8 mouse cellular contexts compared by ENCODE assay signal in the genomic region with DNA sequence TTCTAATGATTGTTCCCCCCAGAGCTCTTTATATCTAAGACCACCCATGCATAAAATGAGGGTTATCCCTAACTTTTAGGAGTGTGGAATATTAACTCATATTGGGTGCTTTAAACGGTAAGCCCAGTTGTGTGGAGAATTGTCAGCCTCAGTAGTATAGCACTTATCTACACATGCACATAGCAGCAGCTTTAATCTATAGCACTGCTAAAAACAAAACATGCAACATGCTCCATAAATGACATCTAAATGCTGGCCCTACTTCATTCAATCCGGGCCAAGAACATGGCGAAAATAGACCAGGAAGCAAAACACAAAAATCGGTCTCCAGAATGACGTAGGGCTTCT. TPM values are rescaled to one million over a fixed set of nuclear protein-coding genes. Genes with fewer than 3 reads are reported as not detected.
DNase-seq lines count a peak whose midpoint lies in the region; ATAC-seq and TF ChIP-seq lines count a peak whose summit lies in the region.

No protein-coding gene starts in this region.

- no peaks in the 10 kb centered on the region for H3K27me3 ChIP-seq in heart, embryonic 15.5 days
- no peaks in the 10 kb centered on the region for H3K27me3 ChIP-seq in G1E (ENCODE audit: insufficient read depth, low read length)
- no peaks in the 10 kb centered on the region for H3K27me3 ChIP-seq in forebrain, postnatal 0 days (ENCODE audit: insufficient read depth, low read length)

- H3K4me3 ChIP-seq in heart, embryonic 15.5 days, result peak overlapping the region; percentile 65
- H3K4me3 ChIP-seq in G1E (ENCODE audit: low read depth, low read length) (peak overlapping the region; percentile 89), macrophage (ENCODE audit: inconsistent target) (peak overlapping the region; percentile 93)
- peak overlapping the region; percentile 85 for H3K4me3 ChIP-seq in forebrain, postnatal 0 days (ENCODE audit: low read depth, low read length)

- WGBS in heart, embryonic 15.5 days, result under 1% methylated on average over 5 of the region's 5 CpGs
- WGBS in forebrain, postnatal 0 days, result 2% methylated on average over 5 of the region's 5 CpGs
- WGBS in macrophage (ENCODE audit: missing documents), result 0% methylated on average over 5 of the region's 5 CpGs

- peaks cover 29% of the 10 kb centered on the region for H3K4me1 ChIP-seq in heart, embryonic 15.5 days (replicated peaks)
- H3K4me1 ChIP-seq in G1E (ENCODE audit: insufficient read depth, low read depth, low read length), result peaks cover 49% of the 10 kb centered on the region
- peaks cover 12% of the 10 kb centered on the region for H3K4me1 ChIP-seq in forebrain, postnatal 0 days (ENCODE audit: insufficient read depth)

- peaks cover 39% of the 10 kb centered on the region for H3K79me2 ChIP-seq in macrophage (ENCODE audit: inconsistent target)

- no peak for ATAC-seq in heart, embryonic 15.5 days (replicated peaks; ENCODE audit: insufficient number of reproducible peaks, insufficient read depth, low FRiP score, low read depth)
- no peak for ATAC-seq in G1E (ENCODE audit: extremely low read depth, insufficient number of reproducible peaks, low FRiP score, poor library complexity, severe bottlenecking)
- no peak for ATAC-seq in forebrain, postnatal 0 days

- peak overlapping the region; percentile 84 for H3K9ac ChIP-seq in heart, embryonic 15.5 days
- peak overlapping the region; percentile 84 for H3K9ac ChIP-seq in forebrain, postnatal 0 days

- peak overlapping the region; percentile 95 for H3K27ac ChIP-seq in heart, embryonic 15.5 days
- H3K27ac ChIP-seq in forebrain, postnatal 0 days (ENCODE audit: low read depth, low read length), result peak overlapping the region; percentile 99
- H3K27ac ChIP-seq in macrophage, result peak overlapping the region; percentile 81

- H3K4me2 ChIP-seq in heart, embryonic 15.5 days, result peak overlapping the region; percentile 61
- peak overlapping the region; percentile 55 for H3K4me2 ChIP-seq in forebrain, postnatal 0 days (ENCODE audit: low read depth)

- intact Hi-C loops in heart, postnatal 36 days (cut with DNase I), result loop anchor here (5.0 kb wide), 1 partner anchor 100 kb away; the partner anchor contains the start of gene Hnrnpul2

- no peak for TF ChIP-seq CTCF in G1E (IDR thresholded peaks at IDR 0.05; ENCODE audit: low read depth, low read length)
- TF ChIP-seq CTCF in forebrain, postnatal 0 days (IDR thresholded peaks at IDR 0.05; ENCODE audit: low read depth), result no peak

- H3K36me3 ChIP-seq in heart, embryonic 15.5 days, result peaks cover 28% of the 10 kb centered on the region
- peaks cover 45% of the 10 kb centered on the region for H3K36me3 ChIP-seq in G1E (replicated peaks)
- H3K36me3 ChIP-seq in forebrain, postnatal 0 days (ENCODE audit: insufficient read depth), result peaks cover 23% of the 10 kb centered on the region
- peaks cover 23% of the 10 kb centered on the region for H3K36me3 ChIP-seq in macrophage (ENCODE audit: inconsistent target)

- DNase-seq in heart, postnatal 36 days, result no peak
- no peak for DNase-seq in G1E (ENCODE audit: low spot score)
- DNase-seq in forebrain, postnatal 0 days, result no peak
- DNase-seq in left cerebral cortex, adult 8-10 months (ENCODE audit: low spot score in 2 of 2), result no peak
- no peak for DNase-seq in left cerebral cortex, adult 11 months (ENCODE audit: low spot score)
- no peak for DNase-seq in thymus, postnatal 0 days (ENCODE audit: low spot score)

- no peaks in the 10 kb centered on the region for H3K9me3 ChIP-seq in heart, embryonic 15.5 days (replicated peaks)
- no peaks in the 10 kb centered on the region for H3K9me3 ChIP-seq in G1E (replicated peaks)
- H3K9me3 ChIP-seq in forebrain, postnatal 0 days (ENCODE audit: low read length), result no peaks in the 10 kb centered on the region

RNA-seq across cellular contexts. Expression of gene Slc3a2, which starts 0.6 kb away (rescaled TPM):
- polyA plus RNA-seq in heart, embryonic 15.5 days (2015; fragmentation: Nextera tagmentation; extraction: Ambion mirVana), result 59.4 and 71.5 TPM in 2 replicates
- 10 to 100 TPM; 37.7 to 43.0 TPM for total RNA-seq in heart, postnatal 36 days (2021)
- 288 and 317 TPM in 2 replicates for total RNA-seq in G1E (2014; fragmentation: Nextera tagmentation)
- 217 and 282 TPM in 2 replicates for total RNA-seq in G1E (2017)
- 232 and 240 TPM in 2 replicates for polyA plus RNA-seq in G1E (2012)
- 107 and 116 TPM in 2 replicates for total RNA-seq in forebrain, postnatal 0 days (2014; rRNA removed)
- 247 and 256 TPM in 2 replicates for polyA plus RNA-seq in forebrain, postnatal 0 days (2015; fragmentation: Nextera tagmentation; extraction: Ambion mirVana)
- total RNA-seq in macrophage (2018; cell fraction: chromatin; rRNA removed), result 100 to 1,000 TPM; 156 to 425 (median 334) TPM
- 100 to 1,000 TPM; 398 to 714 (median 485) TPM for total RNA-seq in macrophage (2018; cell fraction: cytosol; rRNA removed)
- total RNA-seq in macrophage (2018; cell fraction: nucleus; rRNA removed), result 100 to 1,000 TPM; 371 to 912 (median 636) TPM
- polyA plus RNA-seq in macrophage (2018), result 384 to 539 TPM (median 494 TPM) in 3 replicates
- total RNA-seq in left cerebral cortex, adult 8-10 months (2022), result 100 to 1,000 TPM; 147 to 155 (median 150) TPM
- polyA plus RNA-seq in thymus, postnatal 0 days (2015; fragmentation: Nextera tagmentation; extraction: Ambion mirVana), result 122 and 131 TPM in 2 replicates

RNA-seq across cellular contexts. Expression of gene Wdr74, which starts 13.1 kb away (rescaled TPM):
- polyA plus RNA-seq in heart, embryonic 15.5 days (2015; fragmentation: Nextera tagmentation; extraction: Ambion mirVana), result 42.8 and 59.3 TPM in 2 replicates
- total RNA-seq in heart, postnatal 36 days (2021), result 10 to 100 TPM; 22.0 to 22.4 TPM
- total RNA-seq in G1E (2014; fragmentation: Nextera tagmentation) (124 and 180 TPM in 2 replicates), G1E (2017) (75.0 and 135 TPM in 2 replicates)
- polyA plus RNA-seq in G1E (2012) (37.8 and 46.5 TPM in 2 replicates), macrophage (2018) (16.3 to 42.4 TPM (median 18.1 TPM) in 3 replicates)
- total RNA-seq in forebrain, postnatal 0 days (2014; rRNA removed), result 74.1 and 85.9 TPM in 2 replicates
- polyA plus RNA-seq in forebrain, postnatal 0 days (2015; fragmentation: Nextera tagmentation; extraction: Ambion mirVana), result 98.7 and 113 TPM in 2 replicates
- total RNA-seq in macrophage (2018; cell fraction: chromatin; rRNA removed), result 10 to 100 TPM; 10.3 to 65.3 (median 40.1) TPM
- total RNA-seq in macrophage (2018; cell fraction: cytosol; rRNA removed), result 10 to 100 TPM; 13.5 to 25.5 (median 18.7) TPM
- 10 to 100 TPM; 13.2 to 54.5 (median 21.3) TPM for total RNA-seq in macrophage (2018; cell fraction: nucleus; rRNA removed)
- total RNA-seq in left cerebral cortex, adult 8-10 months (2022), result 10 to 100 TPM; 43.0 to 47.5 (median 45.1) TPM
- polyA plus RNA-seq in thymus, postnatal 0 days (2015; fragmentation: Nextera tagmentation; extraction: Ambion mirVana), result 101 and 103 TPM in 2 replicates

RNA-seq across cellular contexts. Expression of gene 1700092M07Rik, which starts 18.0 kb away (rescaled TPM):
- polyA plus RNA-seq in heart, embryonic 15.5 days (2015; fragmentation: Nextera tagmentation; extraction: Ambion mirVana), result 0.69 and 1.9 TPM in 2 replicates
- total RNA-seq in heart, postnatal 36 days (2021), result not detected
- total RNA-seq in G1E (2014; fragmentation: Nextera tagmentation) (2.5 and 5.3 TPM in 2 replicates), G1E (2017) (3.3 and 4.5 TPM in 2 replicates)
- polyA plus RNA-seq in G1E (2012) (0.81 and 0.99 TPM in 2 replicates), macrophage (2018) (not detected in 3 replicates)
- not detected in 2 replicates for total RNA-seq in forebrain, postnatal 0 days (2014; rRNA removed)
- polyA plus RNA-seq in forebrain, postnatal 0 days (2015; fragmentation: Nextera tagmentation; extraction: Ambion mirVana), result 0.65 and 0.67 TPM in 2 replicates
- 1 to 10 TPM in 10 of 26 experiments, not detected in 16; 2.8 to 8.1 (median 3.6) TPM for total RNA-seq in macrophage (2018; cell fraction: chromatin; rRNA removed)
- not detected for total RNA-seq in macrophage (2018; cell fraction: cytosol; rRNA removed)
- total RNA-seq in macrophage (2018; cell fraction: nucleus; rRNA removed), result 1 to 10 TPM in 4 of 26 experiments, not detected in 22; 2.2 to 3.7 (median 2.5) TPM
- total RNA-seq in left cerebral cortex, adult 8-10 months (2022), result 1 to 10 TPM in 2 of 4 experiments, not detected in 2; 1.4 to 2.0 TPM
- 0.79 and 0.84 TPM in 2 replicates for polyA plus RNA-seq in thymus, postnatal 0 days (2015; fragmentation: Nextera tagmentation; extraction: Ambion mirVana)

RNA-seq across cellular contexts. Expression of gene Stx5a, which starts 18.7 kb away (rescaled TPM):
- 81.0 and 92.0 TPM in 2 replicates for polyA plus RNA-seq in heart, embryonic 15.5 days (2015; fragmentation: Nextera tagmentation; extraction: Ambion mirVana)
- total RNA-seq in heart, postnatal 36 days (2021), result 10 to 100 TPM; 28.1 to 29.8 TPM
- total RNA-seq in G1E (2014; fragmentation: Nextera tagmentation) (61.1 and 84.0 TPM in 2 replicates), G1E (2017) (62.8 and 73.2 TPM in 2 replicates)
- polyA plus RNA-seq in G1E (2012) (12.9 and 13.2 TPM in 2 replicates), macrophage (2018) (32.3 to 65.9 TPM (median 61.9 TPM) in 3 replicates)
- total RNA-seq in forebrain, postnatal 0 days (2014; rRNA removed), result 130 and 140 TPM in 2 replicates
- 86.4 and 97.6 TPM in 2 replicates for polyA plus RNA-seq in forebrain, postnatal 0 days (2015; fragmentation: Nextera tagmentation; extraction: Ambion mirVana)
- 100 to 1,000 TPM; 163 to 373 (median 250) TPM for total RNA-seq in macrophage (2018; cell fraction: chromatin; rRNA removed)
- total RNA-seq in macrophage (2018; cell fraction: cytosol; rRNA removed), result 10 to 100 TPM; 28.8 to 50.4 (median 38.5) TPM
- total RNA-seq in macrophage (2018; cell fraction: nucleus; rRNA removed), result 100 to 1,000 TPM in 24 of 26 experiments, 10 to 100 TPM in 2; 96.6 to 222 (median 140) TPM
- total RNA-seq in left cerebral cortex, adult 8-10 months (2022), result 10 to 100 TPM; 59.6 to 66.4 (median 65.6) TPM
- polyA plus RNA-seq in thymus, postnatal 0 days (2015; fragmentation: Nextera tagmentation; extraction: Ambion mirVana), result 108 and 114 TPM in 2 replicates

RNA-seq across cellular contexts. Expression of gene Nxf1, which starts 34.3 kb away (rescaled TPM):
- 100 and 132 TPM in 2 replicates for polyA plus RNA-seq in heart, embryonic 15.5 days (2015; fragmentation: Nextera tagmentation; extraction: Ambion mirVana)
- total RNA-seq in heart, postnatal 36 days (2021), result 10 to 100 TPM; 36.7 to 37.6 TPM
- total RNA-seq in G1E (2014; fragmentation: Nextera tagmentation) (445 and 456 TPM in 2 replicates), G1E (2017) (175 and 184 TPM in 2 replicates)
- polyA plus RNA-seq in G1E (2012) (35.9 and 39.7 TPM in 2 replicates), macrophage (2018) (68.7 to 115 TPM (median 96.9 TPM) in 3 replicates)
- total RNA-seq in forebrain, postnatal 0 days (2014; rRNA removed), result 81.7 and 114 TPM in 2 replicates
- polyA plus RNA-seq in forebrain, postnatal 0 days (2015; fragmentation: Nextera tagmentation; extraction: Ambion mirVana), result 97.1 and 97.9 TPM in 2 replicates
- total RNA-seq in macrophage (2018; cell fraction: chromatin; rRNA removed), result 1,000 to 10,000 TPM in 4 of 26 experiments, 100 to 1,000 TPM in 22; 486 to 1,281 (median 796) TPM
- total RNA-seq in macrophage (2018; cell fraction: cytosol; rRNA removed), result 10 to 100 TPM; 49.8 to 90.5 (median 68.6) TPM
- 1,000 to 10,000 TPM in 2 of 26 experiments, 100 to 1,000 TPM in 24; 352 to 1,871 (median 566) TPM for total RNA-seq in macrophage (2018; cell fraction: nucleus; rRNA removed)
- 10 to 100 TPM; 77.1 to 88.0 (median 80.2) TPM for total RNA-seq in left cerebral cortex, adult 8-10 months (2022)
- polyA plus RNA-seq in thymus, postnatal 0 days (2015; fragmentation: Nextera tagmentation; extraction: Ambion mirVana), result 182 and 200 TPM in 2 replicates
